Mouse (Mus musculus) liver, adult 2 months (tissue): Measurements from ENCODE around the gene Epb41l4b.

ENCODE experiments used
- CTCF ChIP-seq: fragments of 200-500 bp; IDR thresholded peaks from 2 replicates; pipeline ENCODE4 v1.5.1; 2011; ENCODE audit warnings: low read depth, low read length, control low read depth
- POLR2A ChIP-seq: fragments of 200-500 bp; IDR thresholded peaks from 2 replicates; pipeline ENCODE4 v1.6.1; 2011; ENCODE audit warnings: low read length, control low read depth; ENCODE audit not compliant: insufficient read depth; ENCODE audit errors: extremely low read depth

GRCm38 (mm10) chr4:56951701-56952100 lies 191.5 kb downstream of the Epb41l4b start:
- TF ChIP-seq CTCF, result no peak
- TF ChIP-seq POLR2A, result no peak
